Mouse (Mus musculus): ENCODE measurements around the gene Itga11. TPM values are rescaled to one million over a fixed set of nuclear protein-coding genes. Genes with fewer than 3 reads are reported as not detected.
"Not testable (repeated sequence)": the region's sequence is repeated elsewhere in the genome, so short reads cannot be mapped to it uniquely, and the experiment has no call there.

The Itga11 gene
- polyA plus RNA-seq, 1 experiment: 0.47 TPM

GRCm38 (mm10) chr9:62782976-62783781 is 105.6 kb downstream of the Itga11 start:
- WGBS: 85% methylated on average over 16 of the region's 16 CpGs
- H3K27ac ChIP-seq (ENCODE audit: control insufficient read depth, insufficient read depth, low read length): no peak overlapping the region
- DNase-seq: no peak

DNA sequence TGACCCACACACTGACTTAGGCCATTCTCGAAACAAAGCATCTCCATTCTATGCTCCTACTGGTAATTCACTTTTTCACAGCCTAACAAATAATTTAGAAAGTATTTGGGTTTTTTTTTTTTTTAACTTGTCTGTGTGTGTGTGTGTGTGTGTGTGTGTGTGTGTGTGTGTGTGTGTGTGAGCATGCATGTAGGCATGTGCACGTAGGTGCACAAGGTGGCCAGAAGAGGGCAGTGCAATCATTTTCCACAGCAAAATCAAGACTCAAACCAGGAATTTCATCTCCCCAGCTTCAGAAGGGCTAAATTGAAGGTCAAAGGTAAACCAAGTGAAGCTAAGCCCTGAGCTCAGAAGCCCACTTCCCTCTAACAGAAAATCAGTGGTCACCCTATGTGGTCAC is 106.6 kb downstream of the Itga11 start:
- Histone ChIP-seq H3K36me3 (ENCODE audit: control insufficient read depth, insufficient read depth, low read length) (no peaks in the 10 kb centered on the region), H3K27ac (ENCODE audit: control insufficient read depth, insufficient read depth, low read length) (no peak overlapping the region), H3K4me1 (replicated peaks; ENCODE audit: control insufficient read depth, insufficient read depth, low read length) (no peaks in the 10 kb centered on the region), H3K27me3 (ENCODE audit: control insufficient read depth, insufficient read depth, low read length) (no peaks in the 10 kb centered on the region), H3K4me3 (ENCODE audit: control insufficient read depth, insufficient read depth, low read length) (no peak overlapping the region)
- TF ChIP-seq CTCF (IDR thresholded peaks at IDR 0.05; ENCODE audit: borderline replicate concordance, control insufficient read depth, extremely low read depth, insufficient read depth, low read length, poor library complexity): no peak
- TF ChIP-seq POLR2A (IDR thresholded peaks at IDR 0.05; ENCODE audit: control insufficient read depth, extremely low read depth, insufficient read depth, low read length, poor library complexity): no peak
- DNase-seq: no peak
- WGBS: 91% methylated on average over 2 of the region's 2 CpGs

More at GRCm38 (mm10) chr9:62782976-62783781, 105.6 kb downstream of the Itga11 start:
- Histone ChIP-seq H3K36me3 (ENCODE audit: control insufficient read depth, insufficient read depth, low read length) (no peaks in the 10 kb centered on the region), H3K4me1 (replicated peaks; ENCODE audit: control insufficient read depth, insufficient read depth, low read length) (no peaks in the 10 kb centered on the region), H3K4me3 (ENCODE audit: control insufficient read depth, insufficient read depth, low read length) (no peak overlapping the region), H3K27me3 (ENCODE audit: control insufficient read depth, insufficient read depth, low read length) (no peaks in the 10 kb centered on the region)
- TF ChIP-seq CTCF (IDR thresholded peaks at IDR 0.05; ENCODE audit: borderline replicate concordance, control insufficient read depth, extremely low read depth, insufficient read depth, low read length, poor library complexity) (0 out of 2 replicates have a peak, but pooled peaks have one; percentile 27), POLR2A (IDR thresholded peaks at IDR 0.05; ENCODE audit: control insufficient read depth, extremely low read depth, insufficient read depth, low read length, poor library complexity) (no peak)

- WGBS: 93% methylated on average over 5 of the region's 5 CpGs
- DNase-seq: no peak
- no peak overlapping the region for H3K27ac ChIP-seq (ENCODE audit: control insufficient read depth, insufficient read depth, low read length)
- no peak overlapping the region for H3K4me3 ChIP-seq (ENCODE audit: control insufficient read depth, insufficient read depth, low read length)
- H3K27me3 ChIP-seq (ENCODE audit: control insufficient read depth, insufficient read depth, low read length): no peaks in the 10 kb centered on the region
- no peaks in the 10 kb centered on the region for H3K36me3 ChIP-seq (ENCODE audit: control insufficient read depth, insufficient read depth, low read length)
- TF ChIP-seq POLR2A (IDR thresholded peaks at IDR 0.05; ENCODE audit: control insufficient read depth, extremely low read depth, insufficient read depth, low read length, poor library complexity) (no peak), CTCF (IDR thresholded peaks at IDR 0.05; ENCODE audit: borderline replicate concordance, control insufficient read depth, extremely low read depth, insufficient read depth, low read length, poor library complexity) (no peak)
- H3K4me1 ChIP-seq (replicated peaks; ENCODE audit: control insufficient read depth, insufficient read depth, low read length): no peaks in the 10 kb centered on the region
These were observed 109.1 kb downstream of the Itga11 start for GRCm38 (mm10) chr9:62786721-62787120.

DNA sequence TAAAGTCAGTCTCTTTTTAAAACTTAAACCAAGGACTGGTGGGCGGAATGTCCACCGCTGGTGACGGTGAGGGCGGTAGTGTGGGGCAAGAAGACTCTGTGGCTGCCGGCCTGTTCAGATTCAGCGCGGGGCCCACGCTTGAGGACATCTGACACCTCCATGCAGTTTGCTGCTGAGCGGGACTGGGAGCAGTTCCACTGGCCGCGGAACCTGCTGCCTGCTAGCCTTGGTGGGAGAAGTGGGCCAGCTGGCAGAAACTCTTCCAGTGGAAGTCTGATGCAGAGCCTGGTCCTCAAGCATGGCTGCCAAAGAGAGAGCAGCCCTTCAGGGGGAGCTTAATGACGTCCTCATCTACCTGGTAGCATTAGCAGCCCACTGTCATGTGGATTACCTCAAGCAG is 112.2 kb downstream of the Itga11 start:
- Histone ChIP-seq H3K4me1 (replicated peaks; ENCODE audit: control insufficient read depth, insufficient read depth, low read length) (no peaks in the 10 kb centered on the region), H3K27me3 (ENCODE audit: control insufficient read depth, insufficient read depth, low read length) (no peaks in the 10 kb centered on the region), H3K4me3 (ENCODE audit: control insufficient read depth, insufficient read depth, low read length) (no peak overlapping the region), H3K36me3 (ENCODE audit: control insufficient read depth, insufficient read depth, low read length) (0 out of 2 replicates have a peak, but pooled peaks cover 7% of the 10 kb centered on the region), H3K27ac (ENCODE audit: control insufficient read depth, insufficient read depth, low read length) (no peak overlapping the region)
- TF ChIP-seq CTCF (IDR thresholded peaks at IDR 0.05; ENCODE audit: borderline replicate concordance, control insufficient read depth, extremely low read depth, insufficient read depth, low read length, poor library complexity) (no peak), POLR2A (IDR thresholded peaks at IDR 0.05; ENCODE audit: control insufficient read depth, extremely low read depth, insufficient read depth, low read length, poor library complexity) (no peak)
- 97% methylated on average over 12 of the region's 12 CpGs for WGBS
- DNase-seq: no peak

DNA sequence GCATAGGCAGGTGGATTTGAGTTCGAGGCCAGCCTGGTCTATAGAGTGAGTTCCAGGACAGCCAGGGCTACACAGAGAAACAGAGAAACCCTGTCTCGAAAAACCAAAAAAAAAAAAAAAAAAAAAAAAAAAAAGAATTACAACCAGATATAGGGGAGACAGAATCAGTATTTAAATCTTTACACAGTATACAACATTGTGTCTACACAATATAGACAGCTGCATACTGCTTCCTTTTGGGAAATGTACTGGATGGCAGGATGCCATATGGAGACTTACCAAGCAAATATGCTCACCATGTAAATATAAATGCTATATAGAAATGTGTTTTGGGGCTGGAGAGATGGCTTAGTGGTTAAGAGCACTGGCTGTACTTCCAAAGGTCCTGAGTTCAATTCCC is 121.6 kb downstream of the Itga11 start:
- H3K4me1 ChIP-seq (replicated peaks; ENCODE audit: control insufficient read depth, insufficient read depth, low read length); H3K27me3 ChIP-seq (ENCODE audit: control insufficient read depth, insufficient read depth, low read length); DNase-seq; H3K4me3 ChIP-seq (ENCODE audit: control insufficient read depth, insufficient read depth, low read length); H3K27ac ChIP-seq (ENCODE audit: control insufficient read depth, insufficient read depth, low read length): not testable (repeated sequence)
- peaks cover 32% of the 10 kb centered on the region for H3K36me3 ChIP-seq (ENCODE audit: control insufficient read depth, insufficient read depth, low read length)
- WGBS: 95% methylated on average over 2 of the region's 2 CpGs

DNA sequence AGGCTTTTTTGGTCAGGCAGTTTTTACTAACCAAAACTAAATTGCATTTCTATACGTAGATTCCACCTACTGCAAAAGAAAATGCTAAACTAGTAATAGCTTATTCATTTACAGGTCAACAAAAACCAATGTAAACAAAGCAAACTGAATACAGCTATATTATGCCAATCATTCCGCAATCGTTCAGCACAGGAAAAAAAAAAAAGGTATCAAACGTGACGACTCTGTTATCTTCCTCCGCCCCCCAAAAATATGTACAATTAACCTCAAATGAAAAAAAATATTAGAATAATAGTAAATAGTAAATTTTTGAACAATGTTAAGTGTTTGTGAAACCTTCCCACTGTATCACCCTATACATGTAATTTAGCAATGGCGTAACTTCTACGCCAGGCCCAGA is 132.5 kb downstream of the Itga11 start:
- peak overlapping the region; percentile 88 for H3K4me3 ChIP-seq (ENCODE audit: control insufficient read depth, insufficient read depth, low read length)
- H3K27ac ChIP-seq (ENCODE audit: control insufficient read depth, insufficient read depth, low read length): no peak overlapping the region
- H3K36me3 ChIP-seq (ENCODE audit: control insufficient read depth, insufficient read depth, low read length): no peaks in the 10 kb centered on the region
- no peaks in the 10 kb centered on the region for H3K27me3 ChIP-seq (ENCODE audit: control insufficient read depth, insufficient read depth, low read length)
- peaks cover 6% of the 10 kb centered on the region for H3K4me1 ChIP-seq (replicated peaks; ENCODE audit: control insufficient read depth, insufficient read depth, low read length)
- TF ChIP-seq CTCF (IDR thresholded peaks at IDR 0.05; ENCODE audit: borderline replicate concordance, control insufficient read depth, extremely low read depth, insufficient read depth, low read length, poor library complexity): no peak
- no peak for TF ChIP-seq POLR2A (IDR thresholded peaks at IDR 0.05; ENCODE audit: control insufficient read depth, extremely low read depth, insufficient read depth, low read length, poor library complexity)
- WGBS: 54% methylated on average over 8 of the region's 8 CpGs
- no peak for DNase-seq

Data from thymus, adult 2 months (tissue).